Mouse (Mus musculus): ENCODE measurements at regions not wholly inside any gene's neighbourhood (a gene's known extent, or its start where the extent isn't known, plus 50 kb on each side); places are given as distances from the start of the nearest gene placed in this dataset.
A peak's percentile ranks its signal among the peaks of the same experiment; 100 is the strongest.

GRCm38 (mm10) chr3:38697871-38698270 is 188.9 kb upstream of the Fat4 start:
- no peak for ATAC-seq (replicated peaks; ENCODE audit: poor library complexity)

GRCm38 (mm10) chr3:38697349-38697748 is 189.4 kb upstream of the Fat4 start:
- ATAC-seq (replicated peaks; ENCODE audit: poor library complexity) = no peak

GRCm38 (mm10) chr3:38695836-38696235 is 190.9 kb upstream of the Fat4 start:
- ATAC-seq (replicated peaks; ENCODE audit: poor library complexity) = no peak

GRCm38 (mm10) chr3:38692768-38693167 is 194.0 kb upstream of the Fat4 start:
- no peak for ATAC-seq (replicated peaks; ENCODE audit: poor library complexity)

- ATAC-seq (replicated peaks; ENCODE audit: poor library complexity) = no peak
These were observed 199.8 kb upstream of the Ankrd50 start for GRCm38 (mm10) chr3:38684247-38684991.

- no peak for ATAC-seq (replicated peaks; ENCODE audit: poor library complexity)
These were observed 179.2 kb upstream of the Ankrd50 start for GRCm38 (mm10) chr3:38663670-38664494.

GRCm38 (mm10) chr3:38663023-38663422 is 178.4 kb upstream of the Ankrd50 start:
- ATAC-seq (replicated peaks; ENCODE audit: poor library complexity) = no peak

GRCm38 (mm10) chr3:38656790-38657189 is 172.1 kb upstream of the Ankrd50 start:
- ATAC-seq (replicated peaks; ENCODE audit: poor library complexity) = no peak

- no peak for ATAC-seq (replicated peaks; ENCODE audit: poor library complexity)
These were observed 169.3 kb upstream of the Ankrd50 start for GRCm38 (mm10) chr3:38653928-38654327.

GRCm38 (mm10) chr3:38652985-38653685 is 168.5 kb upstream of the Ankrd50 start:
- ATAC-seq (replicated peaks; ENCODE audit: poor library complexity) = no peak

- ATAC-seq (replicated peaks; ENCODE audit: poor library complexity) = no peak
These were observed 165.5 kb upstream of the Ankrd50 start for GRCm38 (mm10) chr3:38650176-38650575.

GRCm38 (mm10) chr3:38648633-38649032 is 164.0 kb upstream of the Ankrd50 start:
- ATAC-seq (replicated peaks; ENCODE audit: poor library complexity) = no peak

GRCm38 (mm10) chr3:38647737-38648330 is 163.2 kb upstream of the Ankrd50 start:
- no peak for ATAC-seq (replicated peaks; ENCODE audit: poor library complexity)

GRCm38 (mm10) chr3:38641733-38642132 is 157.1 kb upstream of the Ankrd50 start:
- peak; percentile 39 for ATAC-seq (replicated peaks; ENCODE audit: poor library complexity)

GRCm38 (mm10) chr3:38636806-38637205 is 152.2 kb upstream of the Ankrd50 start:
- ATAC-seq (replicated peaks; ENCODE audit: poor library complexity) = no peak

- no peak for ATAC-seq (replicated peaks; ENCODE audit: poor library complexity)
These were observed 148.7 kb upstream of the Ankrd50 start for GRCm38 (mm10) chr3:38633347-38633746.

GRCm38 (mm10) chr3:38625575-38626184 is 141.0 kb upstream of the Ankrd50 start:
- ATAC-seq (replicated peaks; ENCODE audit: poor library complexity) = no peak

- no peak for ATAC-seq (replicated peaks; ENCODE audit: poor library complexity)
These were observed 133.3 kb upstream of the Ankrd50 start for GRCm38 (mm10) chr3:38617989-38618388.

GRCm38 (mm10) chr3:38617217-38617616 is 132.6 kb upstream of the Ankrd50 start:
- no peak for ATAC-seq (replicated peaks; ENCODE audit: poor library complexity)

GRCm38 (mm10) chr3:38613706-38614105 is 129.1 kb upstream of the Ankrd50 start:
- ATAC-seq (replicated peaks; ENCODE audit: poor library complexity) = peak; percentile 52; the same call in 1 of the 2 replicates

GRCm38 (mm10) chr3:38591531-38591930 is 106.9 kb upstream of the Ankrd50 start:
- no peak for ATAC-seq (replicated peaks; ENCODE audit: poor library complexity)
